Comparison of ENCODE assay signal across 9 mouse cellular contexts in the genomic region with DNA sequence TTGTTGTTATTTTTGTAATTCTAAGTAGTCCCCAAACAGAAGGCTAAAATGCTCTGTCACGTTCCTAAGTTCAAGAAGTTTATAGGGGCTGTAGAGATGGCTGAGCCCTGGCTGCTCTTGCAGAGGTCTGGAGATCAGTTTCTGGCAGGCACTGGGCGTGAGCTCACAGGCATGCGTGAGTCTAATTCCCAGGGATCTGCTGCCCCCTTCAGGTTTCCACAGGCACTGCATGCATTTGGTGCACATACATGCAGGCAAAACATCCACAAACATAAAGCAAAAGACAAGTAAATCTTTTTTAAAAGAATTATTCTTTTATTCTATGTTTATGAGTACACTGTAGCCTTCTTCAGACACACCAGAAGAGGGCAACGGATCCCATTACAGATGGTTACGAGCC. TPM values are rescaled to one million over a fixed set of nuclear protein-coding genes. Genes with fewer than 3 reads are reported as not detected.
DNase-seq lines count a peak whose midpoint lies in the region; ATAC-seq and TF ChIP-seq lines count a peak whose summit lies in the region.
"Had no signal": no experiment of that assay in that cellular context is flagged by ENCODE, and none has a peak within 500 bp of the region (broad histone marks: within the 10 kb centered on the region; RNA-seq: fewer than 3 reads in every experiment).

No protein-coding gene starts in this region.

- H3K27me3 ChIP-seq in midbrain, embryonic 14.5 days (ENCODE audit: control insufficient read depth, insufficient read depth, low read length): peaks cover 12% of the 10 kb centered on the region
- H3K27me3 ChIP-seq in midbrain, embryonic 15.5 days (replicated peaks): peaks cover 9% of the 10 kb centered on the region

- no peak overlapping the region for H3K9ac ChIP-seq in midbrain, embryonic 14.5 days (replicated peaks; ENCODE audit: low read length)
- no peak overlapping the region for H3K9ac ChIP-seq in midbrain, embryonic 15.5 days

- no peak for DNase-seq in gastrocnemius, adult 2 months
- DNase-seq in gastrocnemius, adult 18-20 months (ENCODE audit: low spot score): no peak
- DNase-seq in midbrain, embryonic 14.5 days: peak; percentile 57
- DNase-seq in brain, adult 2 months (ENCODE audit: low read depth, low spot score): peak; percentile 42
- peak; percentile 48 for DNase-seq in lung, postnatal 10 days
- peak; percentile 76 for DNase-seq in thymus, postnatal 4 days
- DNase-seq in urinary bladder, postnatal 25 days (ENCODE audit: low spot score): no peak

- no peak for ATAC-seq in midbrain, embryonic 14.5 days (ENCODE audit: low FRiP score, low TSS enrichment)
- ATAC-seq in midbrain, embryonic 15.5 days (replicated peaks): no peak

- WGBS in midbrain, embryonic 14.5 days: 43% methylated on average over 5 of the region's 5 CpGs
- WGBS in midbrain, embryonic 15.5 days: 49% methylated on average over 5 of the region's 5 CpGs

- intact Hi-C loops in gastrocnemius, adult 2 months (cut with DNase I): no loop called here

- peak; percentile 56 for TF ChIP-seq CTCF in gastrocnemius, adult 2 months (IDR thresholded peaks at IDR 0.05)

- H3K9me3 ChIP-seq in midbrain, embryonic 14.5 days (ENCODE audit: control insufficient read depth, low read length): no peaks in the 10 kb centered on the region
- no peaks in the 10 kb centered on the region for H3K9me3 ChIP-seq in midbrain, embryonic 15.5 days

- no peak overlapping the region for H3K4me2 ChIP-seq in midbrain, embryonic 14.5 days (ENCODE audit: low read length)
- H3K4me2 ChIP-seq in midbrain, embryonic 15.5 days: no peak overlapping the region

- 0 out of 2 replicates have a peak, but pooled peaks cover under 1% of the 10 kb centered on the region for H3K4me1 ChIP-seq in midbrain, embryonic 14.5 days (ENCODE audit: control insufficient read depth, insufficient read depth, low read length)
- peaks cover 2% of the 10 kb centered on the region for H3K4me1 ChIP-seq in midbrain, embryonic 15.5 days

- H3K4me3 ChIP-seq in gastrocnemius, adult 2 months: no peak overlapping the region
- no peak overlapping the region for H3K4me3 ChIP-seq in midbrain, embryonic 14.5 days (replicated peaks; ENCODE audit: low read depth, low read length)
- H3K4me3 ChIP-seq in midbrain, embryonic 15.5 days: no peak overlapping the region

- H3K36me3 ChIP-seq in midbrain, embryonic 14.5 days (ENCODE audit: control insufficient read depth, insufficient read depth, low read length): no peaks in the 10 kb centered on the region
- no peaks in the 10 kb centered on the region for H3K36me3 ChIP-seq in midbrain, embryonic 15.5 days (replicated peaks)

- no peak overlapping the region for H3K27ac ChIP-seq in gastrocnemius, adult 2 months
- no peak overlapping the region for H3K27ac ChIP-seq in midbrain, embryonic 14.5 days (replicated peaks; ENCODE audit: low read depth, low read length)
- H3K27ac ChIP-seq in midbrain, embryonic 15.5 days: no peak overlapping the region

RNA-seq across cellular contexts. Expression of gene Nphs1, which starts 14.3 kb away (rescaled TPM):
- not detected for total RNA-seq in gastrocnemius, adult 2 months (2021)
- total RNA-seq in gastrocnemius, adult 18-20 months (2021): not detected
- 0.74 and 1.4 TPM in 2 replicates for polyA plus RNA-seq in midbrain, embryonic 14.5 days (2014; fragmentation: Nextera tagmentation; extraction: Ambion mirVana)
- 0.41 and 0.61 TPM in 2 replicates for polyA plus RNA-seq in midbrain, embryonic 15.5 days (2015; fragmentation: Nextera tagmentation; extraction: Ambion mirVana)
- polyA plus RNA-seq: neural tube, embryonic 14.5 days had no signal

RNA-seq across cellular contexts. Expression of gene Kirrel2, which starts 14.9 kb away (rescaled TPM):
- total RNA-seq in gastrocnemius, adult 2 months (2021): not detected
- not detected for total RNA-seq in gastrocnemius, adult 18-20 months (2021)
- polyA plus RNA-seq in midbrain, embryonic 14.5 days (2014; fragmentation: Nextera tagmentation; extraction: Ambion mirVana): 5.0 and 5.7 TPM in 2 replicates
- polyA plus RNA-seq in midbrain, embryonic 15.5 days (2015; fragmentation: Nextera tagmentation; extraction: Ambion mirVana): 1.3 and 2.7 TPM in 2 replicates

RNA-seq across cellular contexts. Expression of gene Prodh2, which starts 21.0 kb away (rescaled TPM):
- not detected for total RNA-seq in gastrocnemius, adult 2 months (2021)
- not detected for total RNA-seq in gastrocnemius, adult 18-20 months (2021)
- not detected in 2 replicates for polyA plus RNA-seq in midbrain, embryonic 14.5 days (2014; fragmentation: Nextera tagmentation; extraction: Ambion mirVana)
- not detected in 2 replicates for polyA plus RNA-seq in midbrain, embryonic 15.5 days (2015; fragmentation: Nextera tagmentation; extraction: Ambion mirVana)
- polyA plus RNA-seq: neural tube, embryonic 14.5 days had no signal

RNA-seq across cellular contexts. Expression of gene Aplp1, which starts 27.1 kb away (rescaled TPM):
- 1 to 10 TPM in 1 of 2 experiments, under 1 TPM in 1; 0.94 to 1.2 TPM for total RNA-seq in gastrocnemius, adult 2 months (2021)
- total RNA-seq in gastrocnemius, adult 18-20 months (2021): 1 to 10 TPM in 1 of 2 experiments, under 1 TPM in 1; 0.82 to 1.4 TPM
- polyA plus RNA-seq in midbrain, embryonic 14.5 days (2014; fragmentation: Nextera tagmentation; extraction: Ambion mirVana): 662 and 710 TPM in 2 replicates
- 790 and 817 TPM in 2 replicates for polyA plus RNA-seq in midbrain, embryonic 15.5 days (2015; fragmentation: Nextera tagmentation; extraction: Ambion mirVana)

RNA-seq across cellular contexts. Expression of gene Nfkbid, which starts 50.9 kb away (rescaled TPM):
- under 1 TPM; 0.11 to 0.13 TPM for total RNA-seq in gastrocnemius, adult 2 months (2021)
- under 1 TPM in 1 of 2 experiments, not detected in 1; 0.11 TPM for total RNA-seq in gastrocnemius, adult 18-20 months (2021)
- 1.4 and 2.3 TPM in 2 replicates for polyA plus RNA-seq in midbrain, embryonic 14.5 days (2014; fragmentation: Nextera tagmentation; extraction: Ambion mirVana)
- 2.4 and 2.8 TPM in 2 replicates for polyA plus RNA-seq in midbrain, embryonic 15.5 days (2015; fragmentation: Nextera tagmentation; extraction: Ambion mirVana)

Comparison
In these comparisons a context has a peak if more than half of its experiments do, and no peak if none do; other contexts are left out.
1. DNase-seq: peak in midbrain, embryonic 14.5 days (single experiment), brain, adult 2 months (single experiment), lung, postnatal 10 days (single experiment) and thymus, postnatal 4 days (single experiment); none in gastrocnemius, adult 2 months (single experiment), gastrocnemius, adult 18-20 months (single experiment) and urinary bladder, postnatal 25 days (single experiment).